In the genomic region with DNA sequence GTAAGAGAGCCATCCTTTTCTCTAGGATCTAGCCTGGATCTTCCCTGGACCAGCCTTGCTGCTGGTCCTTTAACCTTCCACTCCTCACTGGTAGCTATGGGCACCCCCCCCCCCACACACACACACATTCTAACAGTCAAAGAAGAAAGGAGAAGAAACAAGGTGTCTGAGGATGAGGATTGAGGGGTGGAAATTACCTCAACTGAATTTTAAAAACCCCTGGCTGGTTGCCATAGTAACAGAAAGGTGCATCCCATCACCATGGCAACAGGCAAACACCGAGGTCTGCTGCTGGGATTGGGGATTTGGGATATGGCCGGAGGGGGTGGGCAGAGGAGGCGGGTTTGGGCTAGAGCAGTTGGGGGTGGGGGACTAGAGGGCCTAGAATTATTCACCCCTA, we compare ENCODE assay signal across 14 mouse cellular contexts. TPM values are rescaled to one million over a fixed set of nuclear protein-coding genes. Genes with fewer than 3 reads are reported as not detected.
DNase-seq lines count a peak whose midpoint lies in the region; ATAC-seq and TF ChIP-seq lines count a peak whose summit lies in the region.
"Had no signal": no experiment of that assay in that cellular context is flagged by ENCODE, and none has a peak within 500 bp of the region (broad histone marks: within the 10 kb centered on the region; RNA-seq: fewer than 3 reads in every experiment).

No protein-coding gene starts in this region.

- no peak overlapping the region for H3K9ac ChIP-seq in heart, embryonic 11.5 days (ENCODE audit: low read depth, low read length)
- no peak overlapping the region for H3K9ac ChIP-seq in hindbrain, embryonic 12.5 days
- H3K9ac ChIP-seq in midbrain, embryonic 11.5 days (ENCODE audit: low read length): no peak overlapping the region
- H3K9ac ChIP-seq: liver, embryonic 13.5 days; stomach, embryonic 15.5 days had no signal

- 0 out of 2 replicates have a peak overlapping the region, but pooled peaks have one; percentile 0 for H3K27ac ChIP-seq in heart, embryonic 10.5 days
- H3K27ac ChIP-seq in heart, embryonic 11.5 days (ENCODE audit: low read depth, low read length): no peak overlapping the region
- H3K27ac ChIP-seq in hindbrain, embryonic 12.5 days: peak overlapping the region; percentile 57; the same call in 1 of the 2 replicates
- H3K27ac ChIP-seq in midbrain, embryonic 11.5 days (ENCODE audit: low read depth, low read length): 0 out of 2 replicates have a peak overlapping the region, but pooled peaks have one; percentile 12
- H3K27ac ChIP-seq in thymus, adult 2 months (ENCODE audit: control insufficient read depth, insufficient read depth, low read length): no peak overlapping the region
- H3K27ac ChIP-seq: liver, embryonic 13.5 days; stomach, embryonic 15.5 days had no signal

- no peaks in the 10 kb centered on the region for H3K9me3 ChIP-seq in heart, embryonic 10.5 days
- H3K9me3 ChIP-seq in heart, embryonic 11.5 days (replicated peaks; ENCODE audit: control insufficient read depth, low read length): no peaks in the 10 kb centered on the region
- H3K9me3 ChIP-seq in hindbrain, embryonic 12.5 days (replicated peaks): no peaks in the 10 kb centered on the region
- H3K9me3 ChIP-seq in midbrain, embryonic 11.5 days (ENCODE audit: control insufficient read depth, low read length): no peaks in the 10 kb centered on the region
- H3K9me3 ChIP-seq: liver, embryonic 13.5 days; stomach, embryonic 15.5 days had no signal

- peaks cover 12% of the 10 kb centered on the region; the same call in 1 of the 2 replicates for H3K27me3 ChIP-seq in heart, embryonic 10.5 days (ENCODE audit: insufficient read depth, poor library complexity, severe bottlenecking)
- peaks cover 3% of the 10 kb centered on the region for H3K27me3 ChIP-seq in heart, embryonic 11.5 days (ENCODE audit: control insufficient read depth, insufficient read depth, low read length)
- H3K27me3 ChIP-seq in hindbrain, embryonic 12.5 days: no peaks in the 10 kb centered on the region
- H3K27me3 ChIP-seq in midbrain, embryonic 11.5 days (ENCODE audit: control insufficient read depth, insufficient read depth, low read length): no peaks in the 10 kb centered on the region
- H3K27me3 ChIP-seq in thymus, adult 2 months (ENCODE audit: control insufficient read depth, insufficient read depth, low read length): no peaks in the 10 kb centered on the region
- H3K27me3 ChIP-seq: stomach, embryonic 15.5 days had no signal

- TF ChIP-seq CTCF in thymus, adult 2 months (IDR thresholded peaks at IDR 0.05; ENCODE audit: borderline replicate concordance, control insufficient read depth, extremely low read depth, insufficient read depth, low read length, poor library complexity): no peak

- no peaks in the 10 kb centered on the region for H3K36me3 ChIP-seq in heart, embryonic 10.5 days
- no peaks in the 10 kb centered on the region for H3K36me3 ChIP-seq in heart, embryonic 11.5 days (ENCODE audit: control insufficient read depth, insufficient read depth, low read length)
- H3K36me3 ChIP-seq in hindbrain, embryonic 12.5 days: no peaks in the 10 kb centered on the region
- no peaks in the 10 kb centered on the region for H3K36me3 ChIP-seq in midbrain, embryonic 11.5 days (ENCODE audit: control insufficient read depth, insufficient read depth, low read length)
- H3K36me3 ChIP-seq in thymus, adult 2 months (ENCODE audit: control insufficient read depth, insufficient read depth, low read length): no peaks in the 10 kb centered on the region
- H3K36me3 ChIP-seq: liver, embryonic 13.5 days; stomach, embryonic 15.5 days had no signal

- WGBS in heart, embryonic 10.5 days: 57% methylated on average over 3 of the region's 3 CpGs
- 62% methylated on average over 3 of the region's 3 CpGs for WGBS in heart, embryonic 11.5 days (ENCODE audit: insufficient replicate concordance)
- WGBS in hindbrain, embryonic 12.5 days: 8% methylated on average over 3 of the region's 3 CpGs
- 11% methylated on average over 3 of the region's 3 CpGs for WGBS in midbrain, embryonic 11.5 days
- WGBS in thymus, adult 2 months: 85% methylated on average over 3 of the region's 3 CpGs

- H3K4me1 ChIP-seq in heart, embryonic 10.5 days: peaks cover 52% of the 10 kb centered on the region
- peaks cover 16% of the 10 kb centered on the region for H3K4me1 ChIP-seq in heart, embryonic 11.5 days (ENCODE audit: control insufficient read depth, insufficient read depth, low read length)
- H3K4me1 ChIP-seq in hindbrain, embryonic 12.5 days: peaks cover 51% of the 10 kb centered on the region
- H3K4me1 ChIP-seq in midbrain, embryonic 11.5 days (ENCODE audit: control insufficient read depth, insufficient read depth, low read length): peaks cover 35% of the 10 kb centered on the region
- peaks cover 10% of the 10 kb centered on the region for H3K4me1 ChIP-seq in thymus, adult 2 months (replicated peaks; ENCODE audit: control insufficient read depth, insufficient read depth, low read length)

- ATAC-seq in heart, embryonic 11.5 days (replicated peaks; ENCODE audit: insufficient number of reproducible peaks, low FRiP score, low TSS enrichment): no peak
- ATAC-seq in hindbrain, embryonic 12.5 days (ENCODE audit: low FRiP score): peak; percentile 4; the same call in 1 of the 2 replicates
- peak; percentile 49 for ATAC-seq in midbrain, embryonic 11.5 days (ENCODE audit: low FRiP score)

- no peak overlapping the region for H3K4me3 ChIP-seq in heart, embryonic 10.5 days
- H3K4me3 ChIP-seq in heart, embryonic 11.5 days (ENCODE audit: low read depth, low read length): no peak overlapping the region
- no peak overlapping the region for H3K4me3 ChIP-seq in hindbrain, embryonic 12.5 days
- H3K4me3 ChIP-seq in midbrain, embryonic 11.5 days (ENCODE audit: low read depth, low read length): no peak overlapping the region
- H3K4me3 ChIP-seq in thymus, adult 2 months (ENCODE audit: control insufficient read depth, insufficient read depth, low read length): no peak overlapping the region
- H3K4me3 ChIP-seq: liver, embryonic 13.5 days; stomach, embryonic 15.5 days had no signal

- DNase-seq in heart, embryonic 10.5 days (ENCODE audit: low spot score): no peak
- peak; percentile 91 for DNase-seq in midbrain, embryonic 11.5 days (ENCODE audit: low spot score, missing footprints)
- DNase-seq in thymus, adult 2 months: no peak
- DNase-seq in gastrocnemius, adult 8-10 months (ENCODE audit: low spot score in 2 of 2): no peak
- DNase-seq in testis, postnatal 14 days (ENCODE audit: low spot score): no peak
- DNase-seq in cerebellum, postnatal 36 days: no peak
- DNase-seq: heart, postnatal 10 days; kidney, adult 18-20 months; liver, embryonic 13.5 days; right cerebral cortex, postnatal 14 days had no signal

- no peak for TF ChIP-seq POLR2A in thymus, adult 2 months (IDR thresholded peaks at IDR 0.05; ENCODE audit: control insufficient read depth, extremely low read depth, insufficient read depth, low read length, poor library complexity)

- no peak overlapping the region for H3K4me2 ChIP-seq in heart, embryonic 11.5 days
- H3K4me2 ChIP-seq in hindbrain, embryonic 12.5 days (replicated peaks): peak overlapping the region; percentile 15; the same call in 1 of the 2 replicates
- H3K4me2 ChIP-seq in midbrain, embryonic 11.5 days: no peak overlapping the region
- H3K4me2 ChIP-seq: liver, embryonic 13.5 days; stomach, embryonic 15.5 days had no signal

RNA-seq across cellular contexts. Expression of gene Sema3f, which starts 19.4 kb away (rescaled TPM):
- polyA plus RNA-seq in heart, embryonic 10.5 days (2016; fragmentation: Nextera tagmentation; extraction: Ambion mirVana): 4.7 and 13.2 TPM in 2 replicates
- 4.6 and 5.8 TPM in 2 replicates for polyA plus RNA-seq in heart, embryonic 11.5 days (2014; fragmentation: Nextera tagmentation; extraction: Ambion mirVana)
- 26.8 and 28.3 TPM in 2 replicates for polyA plus RNA-seq in hindbrain, embryonic 12.5 days (2016; fragmentation: Nextera tagmentation; extraction: Ambion mirVana)
- 9.6 and 11.9 TPM in 2 replicates for polyA plus RNA-seq in midbrain, embryonic 11.5 days (2014; fragmentation: Nextera tagmentation; extraction: Ambion mirVana)
- 35.5 and 41.3 TPM in 2 replicates for polyA plus RNA-seq in thymus, adult 2 months (2012; rRNA removed)
- 1 to 10 TPM; 3.3 to 4.6 (median 4.3) TPM for total RNA-seq in gastrocnemius, adult 8-10 months (2022)

RNA-seq across cellular contexts. Expression of gene Rbm5, which starts 41.1 kb away (rescaled TPM):
- polyA plus RNA-seq in heart, embryonic 10.5 days (2016; fragmentation: Nextera tagmentation; extraction: Ambion mirVana): 131 and 159 TPM in 2 replicates
- polyA plus RNA-seq in heart, embryonic 11.5 days (2014; fragmentation: Nextera tagmentation; extraction: Ambion mirVana): 113 and 135 TPM in 2 replicates
- 260 and 271 TPM in 2 replicates for polyA plus RNA-seq in hindbrain, embryonic 12.5 days (2016; fragmentation: Nextera tagmentation; extraction: Ambion mirVana)
- polyA plus RNA-seq in midbrain, embryonic 11.5 days (2014; fragmentation: Nextera tagmentation; extraction: Ambion mirVana): 186 and 191 TPM in 2 replicates
- 176 and 197 TPM in 2 replicates for polyA plus RNA-seq in thymus, adult 2 months (2012; rRNA removed)
- 10 to 100 TPM; 21.0 to 34.8 (median 26.8) TPM for total RNA-seq in gastrocnemius, adult 8-10 months (2022)

RNA-seq across cellular contexts. Expression of gene Gnat1, which starts 50.2 kb away (rescaled TPM):
- polyA plus RNA-seq in heart, embryonic 10.5 days (2016; fragmentation: Nextera tagmentation; extraction: Ambion mirVana): 1.2 and 3.2 TPM in 2 replicates
- 0.42 and 1.2 TPM in 2 replicates for polyA plus RNA-seq in heart, embryonic 11.5 days (2014; fragmentation: Nextera tagmentation; extraction: Ambion mirVana)
- 1.4 and 2.6 TPM in 2 replicates for polyA plus RNA-seq in hindbrain, embryonic 12.5 days (2016; fragmentation: Nextera tagmentation; extraction: Ambion mirVana)
- 1.1 and 1.4 TPM in 2 replicates for polyA plus RNA-seq in midbrain, embryonic 11.5 days (2014; fragmentation: Nextera tagmentation; extraction: Ambion mirVana)
- polyA plus RNA-seq in thymus, adult 2 months (2012; rRNA removed): 0.13 and 0.34 TPM in 2 replicates
- total RNA-seq in gastrocnemius, adult 8-10 months (2022): not detected
- total RNA-seq: heart, postnatal 10 days; layer of hippocampus, adult 18-20 months had no signal

Comparison
In these comparisons a context has a peak if more than half of its experiments do, and no peak if none do; other contexts are left out.
1. H3K27ac ChIP-seq: peak in heart, embryonic 10.5 days (single experiment), hindbrain, embryonic 12.5 days (single experiment) and midbrain, embryonic 11.5 days (single experiment); none in heart, embryonic 11.5 days (single experiment) and thymus, adult 2 months (single experiment).